Mouse (Mus musculus) embryonic fibroblast, embryonic 13.5 days (primary cell): ENCODE results near the gene Prpf40b.

Source experiments
- CTCF ChIP-seq: IDR thresholded peaks from 2 replicates; pipeline ENCODE4 v1.5.1; 2011; ENCODE audit warnings: mild to moderate bottlenecking, control low read depth, low read length, moderate library complexity, borderline replicate concordance; ENCODE audit not compliant: insufficient read depth
- POLR2A ChIP-seq: IDR thresholded peaks from 2 replicates; pipeline ENCODE4 v1.6.1; 2011; ENCODE audit warnings: low read depth, mild to moderate bottlenecking, control low read depth, low read length, moderate library complexity

- TF ChIP-seq CTCF: no peak
- peak; percentile 56; the same call in 1 of the 2 replicates for TF ChIP-seq POLR2A
These were observed 42.3 kb upstream of the Prpf40b start for GRCm38 (mm10) chr15:99252381-99253174.
